Mouse (Mus musculus) heart, postnatal 0 days (tissue): ENCODE measurements around the gene Zbtb39.

Experiments
- CTCF ChIP-seq: IDR thresholded peaks from 2 replicates; pipeline ENCODE4 v1.5.1; 2016; ENCODE audit warnings: antibody characterized with exemption, control low read depth, low read depth
- EP300 ChIP-seq: IDR thresholded peaks from 2 replicates; pipeline ENCODE4 v1.6.1; 2016; ENCODE audit warnings: antibody characterized with exemption, low read depth

DNA sequence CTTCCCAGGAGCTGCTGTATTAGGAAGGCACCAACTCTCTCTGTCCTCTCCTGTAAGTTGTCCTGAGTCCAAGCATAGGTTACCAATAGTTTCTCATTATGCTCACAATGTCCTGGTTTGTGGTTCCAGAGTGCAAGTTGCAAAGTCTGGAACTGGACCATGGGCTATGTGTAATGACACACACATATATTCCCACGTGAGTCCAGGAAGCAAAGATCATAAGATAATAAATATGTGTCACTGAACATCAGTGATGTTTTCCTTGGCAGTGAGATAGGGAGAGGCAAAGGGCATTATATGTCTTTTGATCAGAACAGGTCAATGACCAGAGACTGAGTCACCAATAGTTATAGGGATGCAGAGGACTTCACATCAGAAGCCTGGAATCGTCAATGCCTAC is 36.7 kb downstream of the Zbtb39 start, which contains the start of gene Rdh9:
- TF ChIP-seq CTCF (no peak), EP300 (no peak)
